Comparison of ENCODE assay signal across 8 mouse cellular contexts in the genomic region with DNA sequence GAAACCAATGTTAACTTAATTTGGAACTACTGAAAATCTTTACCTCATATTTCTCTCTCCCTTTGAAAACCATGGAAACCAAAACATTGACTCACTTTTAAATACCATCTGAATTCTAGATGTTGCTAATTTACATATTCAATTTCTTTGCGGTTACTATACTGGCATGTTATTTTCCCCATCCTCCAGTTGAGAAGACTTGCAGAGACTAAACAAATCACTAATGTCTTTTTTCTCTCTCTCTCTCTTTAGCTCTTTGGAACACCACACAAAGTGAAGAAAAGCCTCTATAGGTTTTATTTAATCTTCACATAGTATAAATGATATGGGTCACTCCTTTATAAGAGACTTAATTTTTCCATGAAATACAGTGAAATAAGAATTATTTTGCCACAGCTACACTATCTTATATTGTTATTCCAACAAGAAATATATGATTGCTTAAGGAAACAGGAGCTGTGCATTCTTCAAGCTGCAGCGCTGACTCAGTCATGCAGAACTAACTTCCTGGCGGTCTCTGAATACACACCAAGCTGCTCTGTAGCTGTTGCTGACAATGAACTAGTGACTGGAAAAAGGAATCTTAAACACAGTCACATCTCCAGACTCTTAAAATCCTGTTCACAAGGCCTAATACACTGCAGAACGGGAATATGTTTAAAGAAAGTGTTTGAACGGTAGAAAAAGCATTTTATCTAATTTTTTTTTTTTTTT.
DNase-seq lines count a peak whose midpoint lies in the region; ATAC-seq and TF ChIP-seq lines count a peak whose summit lies in the region.
"Had no signal": no experiment of that assay in that cellular context is flagged by ENCODE, and none has a peak within 500 bp of the region (broad histone marks: within the 10 kb centered on the region; RNA-seq: fewer than 3 reads in every experiment).

No protein-coding gene starts in this region.

- no peaks in the 10 kb centered on the region for H3K9me3 ChIP-seq in forebrain, embryonic 14.5 days (replicated peaks; ENCODE audit: control insufficient read depth, low read length)
- H3K9me3 ChIP-seq in midbrain, embryonic 11.5 days (ENCODE audit: control insufficient read depth, low read length) = no peaks in the 10 kb centered on the region
- H3K9me3 ChIP-seq in limb, embryonic 10.5 days (replicated peaks) = no peaks in the 10 kb centered on the region

- no peak overlapping the region for H3K4me3 ChIP-seq in forebrain, embryonic 14.5 days (ENCODE audit: low read depth, low read length)
- no peak overlapping the region for H3K4me3 ChIP-seq in midbrain, embryonic 11.5 days (ENCODE audit: low read depth, low read length)
- H3K4me3 ChIP-seq in layer of hippocampus, adult 2 months = no peak overlapping the region
- H3K4me3 ChIP-seq in limb, embryonic 10.5 days = no peak overlapping the region

- TF ChIP-seq CTCF in layer of hippocampus, adult 2 months (conservative IDR thresholded peaks at IDR 0.05) = no peak

- H3K9ac ChIP-seq in forebrain, embryonic 14.5 days (ENCODE audit: low read length) = no peak overlapping the region
- H3K9ac ChIP-seq in midbrain, embryonic 11.5 days (ENCODE audit: low read length) = no peak overlapping the region

- peak; percentile 77 for DNase-seq in left cerebral cortex, postnatal 4 days
- no peak for DNase-seq in left cerebral cortex, adult 9 months (ENCODE audit: low spot score in 2 of 2)
- DNase-seq in forebrain, embryonic 14.5 days (ENCODE audit: low spot score) = peak; percentile 93
- peak; percentile 88 for DNase-seq in midbrain, embryonic 11.5 days (ENCODE audit: low spot score, missing footprints)
- no peak for DNase-seq in spleen, postnatal 14 days (ENCODE audit: low spot score in 2 of 2)
- DNase-seq in layer of hippocampus, adult 2 months (ENCODE audit: low spot score in 2 of 2) = no peak
- DNase-seq in limb, embryonic 10.5 days (ENCODE audit: low spot score) = no peak
- DNase-seq: lung, postnatal 4 days had no signal

- intact Hi-C loops in left cerebral cortex, postnatal 4 days (cut with DNase I) = no loop called here

- peak; percentile 93 for ATAC-seq in forebrain, embryonic 14.5 days
- ATAC-seq in midbrain, embryonic 11.5 days (ENCODE audit: low FRiP score) = peak; percentile 92

- H3K4me2 ChIP-seq in forebrain, embryonic 14.5 days (ENCODE audit: low read length) = no peak overlapping the region
- H3K4me2 ChIP-seq in midbrain, embryonic 11.5 days = no peak overlapping the region

- 6% methylated on average over 5 of the region's 5 CpGs for WGBS in forebrain, embryonic 14.5 days
- WGBS in midbrain, embryonic 11.5 days = 29% methylated on average over 5 of the region's 5 CpGs
- WGBS in limb, embryonic 10.5 days = 91% methylated on average over 5 of the region's 5 CpGs

- no peaks in the 10 kb centered on the region; the same call in 1 of the 2 replicates for H3K4me1 ChIP-seq in forebrain, embryonic 14.5 days (ENCODE audit: control insufficient read depth, insufficient read depth, low read length)
- H3K4me1 ChIP-seq in midbrain, embryonic 11.5 days (ENCODE audit: control insufficient read depth, insufficient read depth, low read length) = peaks cover 2% of the 10 kb centered on the region; the same call in 1 of the 2 replicates
- H3K4me1 ChIP-seq in limb, embryonic 10.5 days = no peaks in the 10 kb centered on the region

- no peak overlapping the region for H3K27ac ChIP-seq in forebrain, embryonic 14.5 days (ENCODE audit: low read depth, low read length)
- H3K27ac ChIP-seq in midbrain, embryonic 11.5 days (ENCODE audit: low read depth, low read length) = no peak overlapping the region
- no peak overlapping the region for H3K27ac ChIP-seq in layer of hippocampus, adult 2 months
- H3K27ac ChIP-seq in limb, embryonic 10.5 days = no peak overlapping the region

- H3K27me3 ChIP-seq in forebrain, embryonic 14.5 days (replicated peaks; ENCODE audit: control insufficient read depth, insufficient read depth, low read length) = no peaks in the 10 kb centered on the region
- H3K27me3 ChIP-seq in midbrain, embryonic 11.5 days (ENCODE audit: control insufficient read depth, insufficient read depth, low read length) = no peaks in the 10 kb centered on the region
- H3K27me3 ChIP-seq in limb, embryonic 10.5 days (ENCODE audit: low read depth, poor library complexity, severe bottlenecking) = no peaks in the 10 kb centered on the region

- no peaks in the 10 kb centered on the region for H3K36me3 ChIP-seq in forebrain, embryonic 14.5 days (ENCODE audit: control insufficient read depth, insufficient read depth, low read length)
- no peaks in the 10 kb centered on the region for H3K36me3 ChIP-seq in midbrain, embryonic 11.5 days (ENCODE audit: control insufficient read depth, insufficient read depth, low read length)
- no peaks in the 10 kb centered on the region for H3K36me3 ChIP-seq in limb, embryonic 10.5 days

Comparison
In these comparisons a context has a peak if more than half of its experiments do, and no peak if none do; other contexts are left out.
1. DNase-seq: peak in left cerebral cortex, postnatal 4 days (single experiment), forebrain, embryonic 14.5 days (single experiment) and midbrain, embryonic 11.5 days (single experiment); none in left cerebral cortex, adult 9 months (0 of 2), spleen, postnatal 14 days (0 of 2), layer of hippocampus, adult 2 months (0 of 2) and limb, embryonic 10.5 days (single experiment).